Mouse (Mus musculus) cerebellum, adult 2 months (tissue): ENCODE measurements around the gene Fhad1. TPM values are rescaled to one million over a fixed set of nuclear protein-coding genes. Genes with fewer than 3 reads are reported as not detected.

Experiments
- DNase-seq, 2 experiments: peaks; one replicate each; pipeline ENCODE4 v3.0.0; 2021
- H3K27ac ChIP-seq: fragments of 200-500 bp; 2 replicates; pipeline ENCODE4 v1.5.1; 2012; ENCODE audit warnings: low read length, control low read depth, inconsistent platforms; ENCODE audit not compliant: insufficient read depth
- H3K27me3 ChIP-seq: fragments of 200-500 bp; 2 replicates; pipeline ENCODE4 v1.6.1; 2012; ENCODE audit warnings: inconsistent platforms, mild to moderate bottlenecking, low read length, moderate library complexity; ENCODE audit not compliant: control insufficient read depth, insufficient read depth
- H3K4me1 ChIP-seq: fragments of 200-500 bp; 2 replicates; pipeline ENCODE4 v1.6.1; 2011; ENCODE audit warnings: low read length; ENCODE audit not compliant: control insufficient read depth, insufficient read depth
- H3K4me3 ChIP-seq: fragments of 200-500 bp; replicated peaks from 2 replicates; pipeline ENCODE3; 2011; ENCODE audit warnings: mild to moderate bottlenecking, low read depth, low read length, control low read depth; ENCODE audit not compliant: insufficient read depth
- CTCF ChIP-seq: fragments of 200-500 bp; IDR thresholded peaks from 2 replicates; pipeline ENCODE4 v1.5.1; 2011; ENCODE audit warnings: low read depth, mild to moderate bottlenecking, control low read depth, low read length, moderate library complexity, borderline replicate concordance; ENCODE audit not compliant: insufficient read depth
- POLR2A ChIP-seq: fragments of 200-500 bp; IDR thresholded peaks from 2 replicates; pipeline ENCODE4 v1.6.1; 2011; ENCODE audit warnings: low read length, control low read depth, borderline replicate concordance; ENCODE audit not compliant: insufficient read depth
- WGBS: fragments of 180-500 bp; shearing (Covaris S2); methylation state at CpG from one replicate; pipeline ENCODE4 v1.1.7; 2018; 5-methylcytosine and 5-hydroxymethylcytosine counted together
- polyA plus RNA-seq: library from polyadenylated mRNA; depleted of rRNA; stranded (reverse); fragments of >200 nt; gene quantifications from 2 replicates; pipeline ENCODE4 v1.2.3, GENCODE M21; 2012

Fhad1 gene
- polyA plus RNA-seq, 1 experiment: 2.1 TPM

DNA sequence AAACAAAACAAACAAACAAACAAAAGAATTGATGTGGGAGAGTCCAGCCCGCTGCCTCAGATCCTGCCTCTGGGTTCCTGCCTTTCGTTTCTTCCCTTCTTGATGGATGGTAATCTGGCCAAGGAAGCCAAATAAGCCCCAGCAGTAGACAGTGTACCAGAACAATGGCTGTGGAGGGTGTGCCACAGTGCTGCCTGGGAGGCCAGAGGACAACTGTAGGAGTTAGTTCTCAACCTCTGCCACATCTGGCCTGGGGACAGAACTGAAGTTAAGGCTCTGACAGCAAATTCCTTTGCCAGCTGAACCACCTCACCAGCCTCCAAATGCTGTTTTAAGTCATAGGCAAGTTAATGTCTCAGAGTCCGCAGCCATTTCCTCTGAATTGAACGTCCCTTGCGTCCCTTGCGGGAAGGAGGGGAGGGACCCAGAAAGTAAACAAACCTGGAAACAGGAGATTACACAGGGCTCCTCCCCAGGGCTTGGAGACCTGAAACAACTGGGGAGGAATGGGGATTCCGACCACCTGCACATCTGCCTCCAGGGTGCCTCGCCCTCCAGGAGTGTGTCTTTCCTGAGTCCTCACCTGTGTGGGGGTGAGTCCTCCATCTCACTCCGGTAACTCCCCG lies 133.5 kb downstream of the Fhad1 start:
- Histone ChIP-seq H3K27ac (no peak overlapping the region), H3K27me3 (no peaks in the 10 kb centered on the region), H3K4me1 (0 out of 2 replicates have a peak, but pooled peaks cover 7% of the 10 kb centered on the region), H3K4me3 (no peak overlapping the region)
- no peak for DNase-seq
- WGBS: 84% methylated on average over 10 of the region's 10 CpGs
- TF ChIP-seq POLR2A: no peak
- no peak for TF ChIP-seq CTCF

GRCm38 (mm10) chr4:141879875-141880274 lies 135.0 kb downstream of the Fhad1 start:
- WGBS: 89% methylated on average over 9 of the region's 9 CpGs
- no peak for DNase-seq
- 0 out of 2 replicates have a peak, but pooled peaks cover 10% of the 10 kb centered on the region for H3K4me1 ChIP-seq
- no peak overlapping the region for H3K27ac ChIP-seq
- no peaks in the 10 kb centered on the region for H3K27me3 ChIP-seq
- H3K4me3 ChIP-seq: no peak overlapping the region
- TF ChIP-seq CTCF (no peak), POLR2A (no peak)

GRCm38 (mm10) chr4:141879074-141879473 lies 135.8 kb downstream of the Fhad1 start:
- Histone ChIP-seq H3K4me3 (no peak overlapping the region), H3K27me3 (no peaks in the 10 kb centered on the region), H3K4me1 (0 out of 2 replicates have a peak, but pooled peaks cover 10% of the 10 kb centered on the region), H3K27ac (no peak overlapping the region)
- WGBS: 69% methylated on average over 4 of the region's 4 CpGs
- TF ChIP-seq POLR2A (no peak), CTCF (no peak)
- no peak for DNase-seq

GRCm38 (mm10) chr4:141878621-141879020 lies 136.3 kb downstream of the Fhad1 start:
- no peak overlapping the region for H3K4me3 ChIP-seq
- DNase-seq: no peak
- TF ChIP-seq POLR2A (no peak), CTCF (no peak)
- 79% methylated on average over 7 of the region's 7 CpGs for WGBS
- H3K27ac ChIP-seq: no peak overlapping the region
- no peaks in the 10 kb centered on the region for H3K27me3 ChIP-seq
- peaks cover 11% of the 10 kb centered on the region; the same call in 1 of the 2 replicates for H3K4me1 ChIP-seq

GRCm38 (mm10) chr4:141875481-141876108 lies 139.3 kb downstream of the Fhad1 start:
- no peaks in the 10 kb centered on the region for H3K27me3 ChIP-seq
- peaks cover 27% of the 10 kb centered on the region for H3K4me1 ChIP-seq
- H3K4me3 ChIP-seq: no peak overlapping the region
- no peak for TF ChIP-seq CTCF
- WGBS: 41% methylated on average over 8 of the region's 8 CpGs
- no peak for DNase-seq
- H3K27ac ChIP-seq: no peak overlapping the region

DNA sequence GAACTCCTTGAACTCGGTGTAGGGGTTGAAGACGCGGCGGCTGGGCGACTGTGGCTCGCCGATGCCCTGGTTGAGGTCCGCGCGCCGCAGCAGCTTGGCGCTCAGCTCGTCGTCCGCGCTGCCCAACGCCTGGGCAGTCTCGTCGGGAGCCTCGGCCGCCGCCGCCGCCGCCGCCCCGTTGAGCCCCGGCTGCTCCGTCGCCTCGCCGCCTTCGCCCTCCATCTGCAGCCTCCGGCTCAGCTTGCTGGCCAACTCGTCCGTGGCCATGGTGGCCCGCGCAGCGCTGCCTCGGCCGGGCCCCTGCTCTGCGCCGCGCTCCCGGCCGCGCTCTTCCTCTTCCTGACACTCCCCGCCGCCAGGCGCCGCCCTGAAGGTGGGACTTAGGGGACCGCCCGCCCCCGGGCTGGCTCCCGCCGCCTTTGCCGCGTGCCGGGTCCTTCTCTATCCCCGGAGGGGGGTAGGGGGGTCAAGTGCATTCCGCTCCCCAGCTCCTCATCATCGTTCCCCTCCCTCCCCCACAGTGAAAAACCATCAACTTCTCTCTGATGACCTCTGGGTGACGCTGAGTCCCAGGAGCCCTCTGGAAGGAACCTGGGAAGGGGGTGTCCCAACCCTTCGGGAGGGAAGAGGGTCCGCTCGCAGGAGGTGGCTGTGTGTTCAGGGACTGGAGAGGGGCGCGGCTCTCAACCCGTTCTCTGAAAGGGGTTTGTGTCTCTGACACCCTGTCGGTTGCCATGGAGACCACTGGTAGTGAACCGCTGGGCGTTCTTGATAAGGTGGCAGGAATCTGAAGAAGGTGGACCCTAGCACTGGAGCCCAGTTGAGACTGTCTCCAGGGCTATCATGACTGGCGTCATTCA lies 140.1 kb downstream of the Fhad1 start, which contains the start of gene Efhd2:
Gene Efhd2, minus strand, starts transcription at position 320 of the 860 bp plus-strand sequence.
- WGBS: under 1% methylated on average over 73 of the region's 73 CpGs
- peaks cover 33% of the 10 kb centered on the region for H3K4me1 ChIP-seq

DNA sequence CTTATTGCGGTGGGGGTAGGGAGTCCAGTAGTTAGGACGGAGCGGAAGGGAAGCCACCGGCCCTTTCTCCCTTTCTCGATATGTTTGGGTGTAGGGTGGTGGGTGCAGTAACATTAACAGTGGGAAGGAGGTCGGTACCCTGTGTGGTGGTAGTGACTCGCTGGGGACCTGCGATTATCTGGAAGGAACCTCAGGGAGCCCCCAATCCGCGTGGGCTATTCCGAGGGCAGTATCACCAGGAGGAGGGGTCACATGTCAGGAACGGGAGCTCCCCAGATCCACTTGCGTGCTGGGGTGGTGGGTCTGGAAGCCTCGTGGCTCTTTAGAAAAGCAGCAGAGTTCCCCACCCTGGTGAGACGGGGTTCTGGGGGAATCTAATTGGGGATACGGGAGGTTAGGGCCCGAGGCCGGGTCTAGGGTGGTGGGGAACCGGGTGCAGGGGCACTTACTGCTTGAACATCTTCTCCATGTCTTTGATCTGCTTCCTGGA lies 140.7 kb downstream of the Fhad1 start:
- no peak overlapping the region for H3K27ac ChIP-seq
- no peaks in the 10 kb centered on the region for H3K27me3 ChIP-seq
- DNase-seq: no peak
- TF ChIP-seq POLR2A: no peak
- TF ChIP-seq CTCF: no peak
- 2% methylated on average over 19 of the region's 19 CpGs for WGBS
- peaks cover 33% of the 10 kb centered on the region for H3K4me1 ChIP-seq
- H3K4me3 ChIP-seq: peak overlapping the region; percentile 77

More for the DNA sequence above, 140.1 kb downstream of the Fhad1 start, which contains the start of gene Efhd2:
- H3K27ac ChIP-seq: peak within 1 kb of the TSS; percentile 17; the same call in 1 of the 2 replicates
- DNase-seq: peak; percentile 78 to 81
- H3K27me3 ChIP-seq: no peaks in the 10 kb centered on the region
- TF ChIP-seq CTCF: no peak
- peak; percentile 76 for TF ChIP-seq POLR2A
- H3K4me3 ChIP-seq: peak within 1 kb of the TSS; percentile 77
